Mouse (Mus musculus) embryonic facial prominence, embryonic 12.5 days (tissue): ENCODE results near the gene Ash1l. TPM values are rescaled to one million over a fixed set of nuclear protein-coding genes. Genes with fewer than 3 reads are reported as not detected.
"Not testable (repeated sequence)": the region's sequence is repeated elsewhere in the genome, so short reads cannot be mapped to it uniquely, and the experiment has no call there.

Source experiments
- ATAC-seq: fragments of 200-750 bp; cut with Nextera tagmentation; 2 replicates; pipeline ENCODE4 v1.8.0; 2017; ENCODE audit not compliant: insufficient number of reproducible peaks, insufficient read depth, low FRiP score, low TSS enrichment
- H3K27ac ChIP-seq: fragments of 300-500 bp; sonication (generic); 2 replicates; pipeline ENCODE4 v1.5.1; 2016; ENCODE audit warnings: mild to moderate bottlenecking
- H3K27me3 ChIP-seq: fragments of 300-500 bp; sonication (generic); 2 replicates; pipeline ENCODE4 v1.6.1; 2016; ENCODE audit warnings: mild to moderate bottlenecking, moderate library complexity
- H3K36me3 ChIP-seq: fragments of 300-500 bp; sonication (generic); 2 replicates; pipeline ENCODE4 v1.6.1; 2016; ENCODE audit warnings: mild to moderate bottlenecking
- H3K4me1 ChIP-seq: fragments of 300-500 bp; sonication (generic); 2 replicates; pipeline ENCODE4 v1.6.1; 2016
- H3K4me2 ChIP-seq: fragments of 300-500 bp; sonication (generic); replicated peaks from 2 replicates; pipeline ENCODE4 v1.6.1; 2016; ENCODE audit warnings: mild to moderate bottlenecking, moderate library complexity
- H3K4me3 ChIP-seq: fragments of 300-500 bp; sonication (generic); 2 replicates; pipeline ENCODE4 v1.5.1; 2016; ENCODE audit warnings: mild to moderate bottlenecking
- H3K9ac ChIP-seq: fragments of 300-500 bp; sonication (generic); 2 replicates; pipeline ENCODE4 v1.6.1; 2016; ENCODE audit warnings: mild to moderate bottlenecking, moderate library complexity
- H3K9me3 ChIP-seq: fragments of 300-500 bp; sonication (generic); 2 replicates; pipeline ENCODE4 v1.6.1; 2016; ENCODE audit warnings: mild to moderate bottlenecking, moderate library complexity
- WGBS: fragments of 180-500 bp; shearing (Covaris S2); methylation state at CpG from one replicate; pipeline ENCODE4 v1.1.7; 2016; 5-methylcytosine and 5-hydroxymethylcytosine counted together
- polyA plus RNA-seq: library from polyadenylated mRNA; unstranded; fragments of >200 nt; fragmentation: Nextera tagmentation; extraction: Ambion mirVana; gene quantifications from 2 replicates; pipeline ENCODE4 v1.2.1, GENCODE M21; 2016

Ash1l gene
- polyA plus RNA-seq, 1 experiment from 2014 or later = 25.5 TPM

- Histone ChIP-seq H3K36me3 (no peaks in the 10 kb centered on the region), H3K4me3 (no peak overlapping the region), H3K27me3 (no peaks in the 10 kb centered on the region), H3K9ac (no peak overlapping the region), H3K4me1 (no peaks in the 10 kb centered on the region), H3K27ac (no peak overlapping the region), H3K4me2 (no peak overlapping the region), H3K9me3 (no peaks in the 10 kb centered on the region)
- no peak for ATAC-seq
- 97% methylated on average over 2 of the region's 2 CpGs for WGBS
Measured at GRCm38 (mm10) chr3:88975012-88975411, 24.6 kb downstream of the Ash1l start.

- 93% methylated on average over 8 of the region's 8 CpGs for WGBS
- H3K9ac ChIP-seq = no peak overlapping the region
- no peak overlapping the region for H3K27ac ChIP-seq
- H3K4me2 ChIP-seq = no peak overlapping the region
- no peaks in the 10 kb centered on the region for H3K27me3 ChIP-seq
- no peaks in the 10 kb centered on the region for H3K4me1 ChIP-seq
- H3K4me3 ChIP-seq = no peak overlapping the region
- no peak for ATAC-seq
- H3K9me3 ChIP-seq = no peaks in the 10 kb centered on the region
- peaks cover 44% of the 10 kb centered on the region for H3K36me3 ChIP-seq
Measured at GRCm38 (mm10) chr3:88981206-88982010, 31.0 kb downstream of the Ash1l start.

- Histone ChIP-seq H3K4me2 (no peak overlapping the region), H3K27me3 (no peaks in the 10 kb centered on the region), H3K9me3 (no peaks in the 10 kb centered on the region), H3K9ac (no peak overlapping the region), H3K4me3 (no peak overlapping the region), H3K27ac (no peak overlapping the region), H3K4me1 (no peaks in the 10 kb centered on the region), H3K36me3 (peaks cover 44% of the 10 kb centered on the region)
- WGBS = 69% methylated on average over 4 of the region's 4 CpGs
- no peak for ATAC-seq
Measured at GRCm38 (mm10) chr3:88983921-88984381, 33.5 kb downstream of the Ash1l start.

- Histone ChIP-seq H3K4me2 (no peak overlapping the region), H3K27ac (no peak overlapping the region), H3K4me3 (no peak overlapping the region), H3K36me3 (0 out of 2 replicates have a peak, but pooled peaks cover 6% of the 10 kb centered on the region), H3K9ac (no peak overlapping the region), H3K27me3 (no peaks in the 10 kb centered on the region), H3K4me1 (no peaks in the 10 kb centered on the region), H3K9me3 (no peaks in the 10 kb centered on the region)
- no peak for ATAC-seq
- WGBS = 89% methylated on average over 2 of the region's 2 CpGs
Measured at GRCm38 (mm10) chr3:88992793-88993192, 42.4 kb downstream of the Ash1l start.

- no peaks in the 10 kb centered on the region for H3K27me3 ChIP-seq
- no peak overlapping the region for H3K4me2 ChIP-seq
- H3K4me3 ChIP-seq = no peak overlapping the region
- H3K9me3 ChIP-seq = no peaks in the 10 kb centered on the region
- peaks cover 52% of the 10 kb centered on the region for H3K36me3 ChIP-seq
- no peak overlapping the region for H3K9ac ChIP-seq
- 95% methylated on average over 7 of the region's 7 CpGs for WGBS
- no peaks in the 10 kb centered on the region for H3K4me1 ChIP-seq
- no peak for ATAC-seq
- no peak overlapping the region for H3K27ac ChIP-seq
Measured at GRCm38 (mm10) chr3:89001536-89001935, 51.1 kb downstream of the Ash1l start.

GRCm38 (mm10) chr3:89030896-89031295, 80.5 kb downstream of the Ash1l start:
- not testable (repeated sequence) for H3K9ac ChIP-seq, ATAC-seq, H3K4me2 ChIP-seq, H3K27me3 ChIP-seq, H3K9me3 ChIP-seq, H3K4me3 ChIP-seq, H3K4me1 ChIP-seq, H3K27ac ChIP-seq
- WGBS = 92% methylated on average over 5 of the region's 5 CpGs
- H3K36me3 ChIP-seq = peaks cover 71% of the 10 kb centered on the region

GRCm38 (mm10) chr3:89043359-89043758, 92.9 kb downstream of the Ash1l start:
- whole genome bisulfite sequencing = 90% methylated on average over 4 of the region's 4 CpGs

GRCm38 (mm10) chr3:89058361-89058760, 107.9 kb downstream of the Ash1l start:
- H3K4me1 ChIP-seq = no peaks in the 10 kb centered on the region
- H3K4me3 ChIP-seq = no peak overlapping the region
- H3K9ac ChIP-seq = no peak overlapping the region
- H3K4me2 ChIP-seq = no peak overlapping the region
- WGBS = 96% methylated on average over 9 of the region's 9 CpGs
- H3K27me3 ChIP-seq = no peaks in the 10 kb centered on the region
- no peak for ATAC-seq
- peaks cover 67% of the 10 kb centered on the region for H3K36me3 ChIP-seq
- H3K27ac ChIP-seq = no peak overlapping the region
- H3K9me3 ChIP-seq = no peaks in the 10 kb centered on the region

More at GRCm38 (mm10) chr3:89043359-89043758, 92.9 kb downstream of the Ash1l start:
- ATAC-seq = no peak
- Histone ChIP-seq H3K27me3 (no peaks in the 10 kb centered on the region), H3K36me3 (peaks cover 65% of the 10 kb centered on the region), H3K27ac (no peak overlapping the region), H3K9ac (no peak overlapping the region), H3K4me2 (no peak overlapping the region), H3K4me3 (no peak overlapping the region), H3K9me3 (no peaks in the 10 kb centered on the region), H3K4me1 (no peaks in the 10 kb centered on the region)

- H3K36me3 ChIP-seq = peaks cover 68% of the 10 kb centered on the region
Measured at GRCm38 (mm10) chr3:89058783-89059182, 108.4 kb downstream of the Ash1l start.

GRCm38 (mm10) chr3:89061696-89062095, 111.3 kb downstream of the Ash1l start:
- Histone ChIP-seq H3K36me3 (peaks cover 75% of the 10 kb centered on the region), H3K9ac (no peak overlapping the region), H3K9me3 (no peaks in the 10 kb centered on the region), H3K4me1 (no peaks in the 10 kb centered on the region), H3K4me3 (no peak overlapping the region), H3K27ac (no peak overlapping the region), H3K4me2 (no peak overlapping the region), H3K27me3 (no peaks in the 10 kb centered on the region)
- WGBS = 70% methylated on average over 3 of the region's 3 CpGs
- ATAC-seq = no peak

More at GRCm38 (mm10) chr3:89058783-89059182, 108.4 kb downstream of the Ash1l start:
- H3K27me3 ChIP-seq = no peaks in the 10 kb centered on the region
- no peak for ATAC-seq
- no peaks in the 10 kb centered on the region for H3K9me3 ChIP-seq
- no peaks in the 10 kb centered on the region for H3K4me1 ChIP-seq
- 81% methylated on average over 3 of the region's 3 CpGs for WGBS
- H3K4me3 ChIP-seq = no peak overlapping the region
- no peak overlapping the region for H3K9ac ChIP-seq
- no peak overlapping the region for H3K4me2 ChIP-seq
- no peak overlapping the region for H3K27ac ChIP-seq

GRCm38 (mm10) chr3:89067265-89067664, 116.8 kb downstream of the Ash1l start:
- Histone ChIP-seq H3K4me3 (no peak overlapping the region), H3K9me3 (no peaks in the 10 kb centered on the region), H3K4me2 (no peak overlapping the region), H3K9ac (no peak overlapping the region), H3K27me3 (no peaks in the 10 kb centered on the region), H3K27ac (no peak overlapping the region), H3K36me3 (peaks cover 85% of the 10 kb centered on the region), H3K4me1 (no peaks in the 10 kb centered on the region)
- no peak for ATAC-seq

GRCm38 (mm10) chr3:89077383-89077782, 127.0 kb downstream of the Ash1l start:
- H3K4me3 ChIP-seq = no peak overlapping the region
- H3K36me3 ChIP-seq = peaks cover 68% of the 10 kb centered on the region
- ATAC-seq = no peak
- no peak overlapping the region for H3K4me2 ChIP-seq
- H3K27ac ChIP-seq = no peak overlapping the region
- no peaks in the 10 kb centered on the region for H3K9me3 ChIP-seq
- H3K27me3 ChIP-seq = no peaks in the 10 kb centered on the region
- H3K4me1 ChIP-seq = no peaks in the 10 kb centered on the region
- no peak overlapping the region for H3K9ac ChIP-seq
- whole genome bisulfite sequencing = 91% methylated on average over 9 of the region's 9 CpGs
